Mouse (Mus musculus): ENCODE results near the gene 1810046K07Rik. TPM values are rescaled to one million over a fixed set of nuclear protein-coding genes. Genes with fewer than 3 reads are reported as not detected.

1810046K07Rik gene
- 0.11 TPM in 1 of 2 replicates, not detected in the other for polyA plus RNA-seq (2015; fragmentation: Nextera tagmentation; extraction: Ambion mirVana)

DNA sequence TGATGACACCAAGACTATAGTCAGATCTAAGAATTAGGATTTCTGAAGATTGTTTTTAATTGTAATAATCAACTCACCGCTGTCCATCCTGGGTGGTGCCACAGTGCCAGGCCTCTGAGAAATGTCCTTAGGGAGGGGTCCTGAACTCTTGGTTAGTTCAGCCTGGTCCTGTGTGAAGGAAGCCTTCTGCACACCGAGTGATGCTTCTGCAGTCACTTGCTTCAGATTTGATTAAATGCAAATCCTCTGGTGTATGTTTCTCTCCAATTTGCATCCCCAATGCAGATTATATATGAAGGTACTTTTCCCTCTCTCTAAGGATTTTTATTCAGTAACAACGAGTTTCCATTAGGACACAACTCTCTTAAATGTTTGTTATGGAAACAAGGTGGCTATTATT, at the start of gene 1810046K07Rik:
Gene 1810046K07Rik, minus strand, starts transcription at position 187 of the 400 bp plus-strand sequence.
- H3K9ac ChIP-seq (ENCODE audit: low read length), result no peak within 1 kb of the TSS
- H3K4me3 ChIP-seq (ENCODE audit: low read length), result no peak within 1 kb of the TSS
- no peaks in the 10 kb centered on the region for H3K4me1 ChIP-seq (replicated peaks; ENCODE audit: control insufficient read depth, insufficient read depth, low read length)
- whole genome bisulfite sequencing, result 73% methylated on average over 3 of the region's 3 CpGs
- H3K36me3 ChIP-seq (ENCODE audit: control insufficient read depth, insufficient read depth, low read length), result no peaks in the 10 kb centered on the region
- H3K4me2 ChIP-seq (ENCODE audit: low read depth, low read length), result no peak within 1 kb of the TSS
- H3K27me3 ChIP-seq (ENCODE audit: control insufficient read depth, insufficient read depth, low read depth, low read length), result no peaks in the 10 kb centered on the region
- ATAC-seq (ENCODE audit: low read depth), result no peak
- H3K9me3 ChIP-seq (ENCODE audit: control insufficient read depth, low read length), result no peaks in the 10 kb centered on the region
- H3K27ac ChIP-seq (ENCODE audit: low read length), result no peak within 1 kb of the TSS

DNA sequence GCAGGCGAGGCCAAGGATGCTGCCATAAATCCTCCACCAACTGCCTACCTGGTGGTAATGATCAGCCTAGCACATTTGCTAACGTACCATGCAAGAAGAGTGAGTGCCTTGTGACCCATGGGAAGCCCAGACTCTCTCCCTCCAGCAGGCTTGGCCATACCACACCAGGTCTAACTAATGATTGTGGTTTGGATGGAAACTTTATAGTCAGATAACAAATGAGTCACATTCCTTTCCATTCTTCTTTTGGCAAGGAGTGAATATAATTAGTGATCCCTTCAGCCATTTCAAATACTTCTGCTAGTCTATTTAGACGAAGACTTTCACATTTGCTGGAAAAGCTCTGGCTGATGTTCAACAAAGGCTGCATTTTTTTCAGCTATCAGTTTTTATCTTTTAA, 40.8 kb upstream of the 1810046K07Rik start:
- Histone ChIP-seq H3K36me3 (ENCODE audit: control insufficient read depth, insufficient read depth, low read length) (no peaks in the 10 kb centered on the region), H3K27ac (ENCODE audit: low read length) (no peak overlapping the region), H3K9ac (ENCODE audit: low read length) (no peak overlapping the region), H3K4me1 (replicated peaks; ENCODE audit: control insufficient read depth, insufficient read depth, low read length) (no peaks in the 10 kb centered on the region), H3K9me3 (ENCODE audit: control insufficient read depth, low read length) (no peaks in the 10 kb centered on the region), H3K4me2 (ENCODE audit: low read depth, low read length) (no peak overlapping the region), H3K4me3 (ENCODE audit: low read length) (no peak overlapping the region), H3K27me3 (ENCODE audit: control insufficient read depth, insufficient read depth, low read depth, low read length) (no peaks in the 10 kb centered on the region)
- no peak for ATAC-seq (ENCODE audit: low read depth)
- WGBS, result 63% methylated on average over 3 of the region's 3 CpGs

DNA sequence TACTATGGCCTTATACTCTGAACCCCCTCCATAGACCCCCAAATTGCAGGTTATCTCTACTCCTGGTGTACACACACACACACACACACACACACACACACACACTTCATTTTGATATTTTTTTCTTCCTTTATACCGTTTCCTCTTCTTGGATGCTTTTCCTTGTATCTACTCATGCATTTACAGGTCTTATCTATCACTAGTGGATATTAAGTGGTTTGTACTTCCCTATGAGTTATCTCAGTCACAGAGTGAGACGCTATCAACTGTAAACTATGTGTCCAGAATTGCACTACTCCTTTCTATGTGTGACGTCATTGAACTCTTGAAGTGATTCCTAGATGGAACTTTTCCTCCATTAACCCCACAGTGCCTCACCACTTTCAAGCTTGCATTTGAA, 38.4 kb upstream of the 1810046K07Rik start:
- Histone ChIP-seq H3K9me3 (ENCODE audit: control insufficient read depth, low read length) (no peaks in the 10 kb centered on the region), H3K4me2 (ENCODE audit: low read depth, low read length) (no peak overlapping the region), H3K4me1 (replicated peaks; ENCODE audit: control insufficient read depth, insufficient read depth, low read length) (no peaks in the 10 kb centered on the region), H3K27ac (ENCODE audit: low read length) (no peak overlapping the region), H3K9ac (ENCODE audit: low read length) (no peak overlapping the region), H3K4me3 (ENCODE audit: low read length) (no peak overlapping the region), H3K36me3 (ENCODE audit: control insufficient read depth, insufficient read depth, low read length) (no peaks in the 10 kb centered on the region), H3K27me3 (ENCODE audit: control insufficient read depth, insufficient read depth, low read depth, low read length) (no peaks in the 10 kb centered on the region)
- ATAC-seq (ENCODE audit: low read depth), result no peak
- 51% methylated on average over 3 of the region's 3 CpGs for WGBS

GRCm38 (mm10) chr9:51364059-51364458, 35.3 kb upstream of the 1810046K07Rik start:
- H3K9ac ChIP-seq (ENCODE audit: low read length), result no peak overlapping the region
- H3K27ac ChIP-seq (ENCODE audit: low read length), result no peak overlapping the region
- H3K4me3 ChIP-seq (ENCODE audit: low read length), result no peak overlapping the region
- no peaks in the 10 kb centered on the region for H3K9me3 ChIP-seq (ENCODE audit: control insufficient read depth, low read length)
- H3K4me1 ChIP-seq (replicated peaks; ENCODE audit: control insufficient read depth, insufficient read depth, low read length), result no peaks in the 10 kb centered on the region
- H3K4me2 ChIP-seq (ENCODE audit: low read depth, low read length), result no peak overlapping the region
- no peak for ATAC-seq (ENCODE audit: low read depth)
- 80% methylated on average over 4 of the region's 4 CpGs for WGBS
- H3K36me3 ChIP-seq (ENCODE audit: control insufficient read depth, insufficient read depth, low read length), result no peaks in the 10 kb centered on the region
- H3K27me3 ChIP-seq (ENCODE audit: control insufficient read depth, insufficient read depth, low read depth, low read length), result no peaks in the 10 kb centered on the region

DNA sequence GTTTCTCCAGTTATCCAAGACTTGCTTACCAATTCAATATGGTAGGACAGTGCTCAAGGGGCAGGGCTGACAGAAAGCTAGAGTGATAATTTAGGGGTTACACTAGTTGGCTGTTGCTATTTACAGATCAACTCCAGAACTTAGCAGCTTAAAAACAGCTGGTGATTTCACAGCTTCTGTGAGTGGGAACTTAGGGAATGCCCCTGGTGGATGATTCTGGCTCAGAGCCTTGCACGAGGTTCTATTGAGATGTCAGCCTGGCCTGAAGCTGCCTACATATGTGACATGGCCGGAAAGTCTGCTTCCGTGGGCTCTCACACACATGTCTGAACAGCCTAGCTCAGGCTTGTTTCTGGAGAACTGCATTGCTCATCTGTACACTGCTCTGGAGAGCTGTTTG, 24.8 kb upstream of the 1810046K07Rik start:
- Histone ChIP-seq H3K9me3 (ENCODE audit: control insufficient read depth, low read length) (no peaks in the 10 kb centered on the region), H3K27ac (ENCODE audit: low read length) (no peak overlapping the region), H3K4me2 (ENCODE audit: low read depth, low read length) (no peak overlapping the region), H3K27me3 (ENCODE audit: control insufficient read depth, insufficient read depth, low read depth, low read length) (no peaks in the 10 kb centered on the region), H3K4me3 (ENCODE audit: low read length) (no peak overlapping the region), H3K9ac (ENCODE audit: low read length) (no peak overlapping the region), H3K4me1 (replicated peaks; ENCODE audit: control insufficient read depth, insufficient read depth, low read length) (no peaks in the 10 kb centered on the region), H3K36me3 (ENCODE audit: control insufficient read depth, insufficient read depth, low read length) (no peaks in the 10 kb centered on the region)
- 68% methylated on average over 3 of the region's 3 CpGs for WGBS
- no peak for ATAC-seq (ENCODE audit: low read depth)

DNA sequence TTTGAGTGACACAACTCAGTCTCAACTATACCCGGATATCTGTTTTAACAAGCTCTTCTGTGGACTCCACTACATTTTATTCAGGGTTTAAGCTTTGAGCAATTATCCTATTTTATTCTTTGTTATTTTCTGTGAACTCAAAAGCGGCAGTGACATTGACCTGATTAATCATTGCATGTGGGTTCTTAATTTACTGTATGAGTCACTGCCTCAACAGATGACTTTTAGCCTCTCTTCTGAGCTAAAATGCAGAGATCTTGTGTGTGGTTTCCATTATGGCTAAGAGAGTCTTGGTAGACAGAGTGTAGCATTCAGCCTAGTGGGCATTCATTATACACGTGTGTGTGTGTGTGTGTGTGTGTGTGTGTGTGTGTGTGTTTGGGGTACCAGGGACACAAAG, 24.2 kb upstream of the 1810046K07Rik start:
- no peak overlapping the region for H3K9ac ChIP-seq (ENCODE audit: low read length)
- no peaks in the 10 kb centered on the region for H3K9me3 ChIP-seq (ENCODE audit: control insufficient read depth, low read length)
- WGBS, result 87% methylated on average over 3 of the region's 3 CpGs
- ATAC-seq (ENCODE audit: low read depth), result no peak
- H3K27ac ChIP-seq (ENCODE audit: low read length), result no peak overlapping the region
- H3K4me1 ChIP-seq (replicated peaks; ENCODE audit: control insufficient read depth, insufficient read depth, low read length), result no peaks in the 10 kb centered on the region; the same call in 1 of the 2 replicates
- no peaks in the 10 kb centered on the region for H3K27me3 ChIP-seq (ENCODE audit: control insufficient read depth, insufficient read depth, low read depth, low read length)
- H3K4me3 ChIP-seq (ENCODE audit: low read length), result no peak overlapping the region
- H3K36me3 ChIP-seq (ENCODE audit: control insufficient read depth, insufficient read depth, low read length), result no peaks in the 10 kb centered on the region
- no peak overlapping the region for H3K4me2 ChIP-seq (ENCODE audit: low read depth, low read length)

- Histone ChIP-seq H3K27me3 (ENCODE audit: control insufficient read depth, insufficient read depth, low read depth, low read length) (no peaks in the 10 kb centered on the region), H3K9me3 (ENCODE audit: control insufficient read depth, low read length) (no peaks in the 10 kb centered on the region), H3K27ac (ENCODE audit: low read length) (no peak overlapping the region), H3K4me2 (ENCODE audit: low read depth, low read length) (no peak overlapping the region), H3K9ac (ENCODE audit: low read length) (no peak overlapping the region), H3K36me3 (ENCODE audit: control insufficient read depth, insufficient read depth, low read length) (no peaks in the 10 kb centered on the region), H3K4me3 (ENCODE audit: low read length) (no peak overlapping the region), H3K4me1 (replicated peaks; ENCODE audit: control insufficient read depth, insufficient read depth, low read length) (peaks cover 2% of the 10 kb centered on the region; the same call in 1 of the 2 replicates)
- peak; percentile 57 for ATAC-seq (ENCODE audit: low read depth)
- WGBS, result 52% methylated on average over 5 of the region's 5 CpGs
These were observed 20.7 kb upstream of the 1810046K07Rik start for GRCm38 (mm10) chr9:51349422-51349821.

DNA sequence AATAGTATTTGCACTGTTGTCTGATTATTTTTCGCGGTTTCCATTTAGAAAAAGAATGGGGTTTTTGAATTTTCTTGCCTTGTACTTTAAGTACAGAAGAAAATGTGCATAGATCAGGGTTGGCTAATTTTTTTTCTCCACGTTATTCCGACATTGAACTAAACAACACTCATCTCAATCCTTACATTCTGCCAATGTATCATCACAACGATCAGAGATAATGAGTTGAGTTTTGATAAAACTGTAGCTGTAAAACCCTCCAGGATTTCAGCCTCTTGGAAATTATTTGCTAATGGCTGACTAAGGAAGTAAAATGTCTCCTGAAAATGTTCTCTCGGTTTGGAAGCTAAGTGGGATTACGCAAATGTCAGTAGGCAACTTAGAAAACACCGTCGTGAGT, 17.1 kb upstream of the 1810046K07Rik start:
- Histone ChIP-seq H3K4me3 (ENCODE audit: low read length) (no peak overlapping the region), H3K9ac (ENCODE audit: low read length) (no peak overlapping the region), H3K4me1 (replicated peaks; ENCODE audit: control insufficient read depth, insufficient read depth, low read length) (peaks cover 2% of the 10 kb centered on the region; the same call in 1 of the 2 replicates), H3K36me3 (ENCODE audit: control insufficient read depth, insufficient read depth, low read length) (no peaks in the 10 kb centered on the region), H3K27me3 (ENCODE audit: control insufficient read depth, insufficient read depth, low read depth, low read length) (no peaks in the 10 kb centered on the region), H3K27ac (ENCODE audit: low read length) (no peak overlapping the region), H3K4me2 (ENCODE audit: low read depth, low read length) (no peak overlapping the region), H3K9me3 (ENCODE audit: control insufficient read depth, low read length) (no peaks in the 10 kb centered on the region)
- ATAC-seq (ENCODE audit: low read depth), result peak; percentile 47; the same call in 1 of the 2 replicates
- WGBS, result 51% methylated on average over 9 of the region's 9 CpGs

- peak overlapping the region; percentile 45 for H3K4me2 ChIP-seq (ENCODE audit: low read depth, low read length)
- H3K27me3 ChIP-seq (ENCODE audit: control insufficient read depth, insufficient read depth, low read depth, low read length), result no peaks in the 10 kb centered on the region
- no peaks in the 10 kb centered on the region for H3K9me3 ChIP-seq (ENCODE audit: control insufficient read depth, low read length)
- no peaks in the 10 kb centered on the region for H3K4me1 ChIP-seq (replicated peaks; ENCODE audit: control insufficient read depth, insufficient read depth, low read length)
- no peak overlapping the region for H3K9ac ChIP-seq (ENCODE audit: low read length)
- no peak overlapping the region for H3K27ac ChIP-seq (ENCODE audit: low read length)
- H3K4me3 ChIP-seq (ENCODE audit: low read length), result peak overlapping the region; percentile 17; the same call in 1 of the 2 replicates
- 14% methylated on average over 8 of the region's 8 CpGs for WGBS
- H3K36me3 ChIP-seq (ENCODE audit: control insufficient read depth, insufficient read depth, low read length), result no peaks in the 10 kb centered on the region
- peak; percentile 93 for ATAC-seq (ENCODE audit: low read depth)
These were observed 6.7 kb upstream of the 1810046K07Rik start for GRCm38 (mm10) chr9:51335294-51336010.

Measured in lung, embryonic 16.5 days (tissue).